Mouse (Mus musculus) 3134 (cell line): ENCODE measurements around the gene Cfi.

Source experiments
- DNase-seq: peaks from one replicate; pipeline ENCODE4 v3.0.0-alpha.2; 2011; ENCODE audit warnings: low spot score; ENCODE audit not compliant: insufficient read length; ENCODE audit errors: extremely low read depth

Gene Cfi

GRCm38 (mm10) chr3:129918434-129918833, 82.8 kb downstream of the Cfi start:
- no peak for DNase-seq

DNA sequence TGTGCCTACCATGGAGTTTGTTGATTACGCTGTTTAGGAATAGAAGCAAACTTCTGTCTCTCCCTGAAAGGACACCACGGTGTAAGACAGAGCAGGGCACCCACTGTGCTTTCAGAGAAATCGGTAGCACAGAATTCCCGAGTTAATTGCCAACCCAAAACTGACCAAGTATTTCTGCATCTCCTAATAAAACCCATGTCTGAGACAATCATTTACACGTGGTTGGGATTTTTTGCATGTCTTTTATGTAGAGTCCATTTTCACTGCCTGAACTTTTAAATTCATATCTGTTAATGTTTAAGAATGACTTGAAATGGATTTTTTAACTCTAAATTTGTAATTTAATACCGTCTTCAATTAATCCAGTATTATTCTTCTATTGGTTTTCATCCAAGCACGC, 87.9 kb downstream of the Cfi start:
- DNase-seq, result no peak
